Mouse (Mus musculus): ENCODE results near the gene Hist1h1e.
A peak's percentile ranks its signal among the peaks of the same experiment; 100 is the strongest.

Hist1h1e gene

DNA sequence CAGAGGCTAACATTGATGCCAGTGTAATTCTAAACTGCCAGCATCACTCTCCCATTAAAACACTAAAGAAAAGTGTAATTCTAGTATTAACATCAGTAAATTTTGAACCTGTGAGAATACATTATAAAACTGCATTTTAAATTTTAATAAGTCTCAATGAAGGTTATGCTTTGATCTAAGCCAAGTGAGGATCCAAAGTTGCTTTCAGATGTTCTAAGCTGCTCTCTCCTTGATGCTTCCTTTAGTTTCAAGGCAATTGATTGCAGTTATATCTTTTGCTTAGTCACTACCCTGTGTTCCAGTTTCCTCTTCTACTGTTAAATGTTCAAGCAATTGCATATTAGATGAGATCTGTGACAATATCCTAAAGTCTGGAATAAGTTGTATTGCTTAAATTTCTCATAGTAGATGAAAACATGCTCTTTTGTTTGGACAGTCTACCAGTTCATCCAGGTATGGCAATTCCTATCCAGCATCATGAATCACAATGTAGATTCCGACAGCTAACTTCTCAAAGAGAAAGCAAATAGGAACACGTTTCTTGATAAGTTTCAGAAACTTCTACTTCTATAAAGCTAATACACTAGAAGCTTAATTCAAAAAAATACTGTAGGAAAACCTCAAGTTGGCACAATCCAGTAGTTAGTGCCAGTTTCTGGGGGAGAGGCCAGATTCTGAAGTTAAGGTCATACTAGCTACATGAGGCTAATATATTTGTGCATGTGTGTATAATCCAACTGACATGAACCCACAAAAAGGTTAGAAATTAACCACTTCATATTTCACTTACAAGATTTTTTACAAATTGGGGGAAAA, 49.9 kb downstream of the Hist1h1e start:
- no peak for DNase-seq

- peak in 1 of 2 experiments; percentile 39 for DNase-seq
Observed at GRCm38 (mm10) chr13:23571504-23572217, 50.7 kb downstream of the Hist1h1e start.

DNA sequence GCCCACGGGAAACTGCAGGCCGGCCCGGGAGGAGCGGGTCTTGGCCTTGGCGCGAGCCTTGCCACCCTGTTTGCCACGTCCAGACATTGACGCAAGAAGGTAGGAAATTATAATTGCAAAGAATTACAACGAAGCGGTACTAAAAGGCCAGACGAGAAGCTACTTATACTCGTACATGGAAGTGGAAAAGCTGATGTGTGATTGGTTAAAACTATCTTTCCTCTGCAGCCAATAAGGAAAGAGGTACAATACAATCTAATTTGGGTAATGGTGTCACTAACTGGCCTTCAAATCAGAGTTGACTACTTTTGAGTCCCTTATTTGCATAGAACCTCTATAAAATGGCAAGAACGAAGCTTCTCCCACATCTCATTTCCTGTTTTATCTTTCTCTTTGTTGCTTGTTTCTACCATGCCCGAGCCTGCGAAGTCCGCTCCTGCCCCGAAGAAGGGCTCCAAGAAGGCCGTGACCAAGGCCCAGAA, 51.3 kb downstream of the Hist1h1e start, which contains the start of the genes Hist1h2ae and Hist1h2bg:
Hist1h2ae (minus strand) TSS at position 199 of the 482 bp plus-strand sequence.
Hist1h2bg (plus strand) TSS at position 375 of the 482 bp plus-strand sequence.
- peak; percentile 64 to 79 for DNase-seq

Measured in kidney, postnatal 4 days (tissue).